Mouse (Mus musculus): ENCODE data around the gene Fastkd2.

Fastkd2 gene

DNA sequence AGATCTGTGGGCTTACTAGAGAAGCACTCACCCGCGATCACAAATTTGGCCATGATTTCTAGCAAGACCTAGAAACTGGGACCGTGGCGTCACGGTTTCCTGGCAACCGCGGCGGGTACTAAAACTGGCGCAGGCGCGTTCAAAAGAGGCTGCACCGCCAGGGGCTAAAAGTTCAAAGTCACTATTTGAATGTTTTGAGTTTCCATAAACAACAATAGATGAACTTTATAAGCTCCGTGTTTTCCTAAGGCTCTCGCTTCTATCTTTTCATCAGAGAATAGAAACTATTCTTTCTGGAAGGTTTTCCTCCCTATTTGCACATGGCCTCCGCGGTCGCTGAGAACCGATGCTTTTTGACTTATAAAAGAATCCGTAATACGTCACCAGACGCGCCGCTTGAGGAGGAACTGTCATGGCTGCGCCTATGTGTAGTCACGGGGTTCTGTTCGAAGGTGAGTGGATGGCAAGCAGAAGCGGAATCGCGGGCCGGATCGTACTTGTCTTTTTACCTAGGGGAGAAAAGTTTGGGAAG is at the start of gene Fastkd2, which contains the start of gene Mdh1b:
Gene Fastkd2 (plus strand): TSS at position 375 of the 532 bp plus-strand sequence.
Gene Mdh1b (minus strand): TSS at position 79 of the 532 bp plus-strand sequence.
- DNase-seq: peak; percentile 79

DNA sequence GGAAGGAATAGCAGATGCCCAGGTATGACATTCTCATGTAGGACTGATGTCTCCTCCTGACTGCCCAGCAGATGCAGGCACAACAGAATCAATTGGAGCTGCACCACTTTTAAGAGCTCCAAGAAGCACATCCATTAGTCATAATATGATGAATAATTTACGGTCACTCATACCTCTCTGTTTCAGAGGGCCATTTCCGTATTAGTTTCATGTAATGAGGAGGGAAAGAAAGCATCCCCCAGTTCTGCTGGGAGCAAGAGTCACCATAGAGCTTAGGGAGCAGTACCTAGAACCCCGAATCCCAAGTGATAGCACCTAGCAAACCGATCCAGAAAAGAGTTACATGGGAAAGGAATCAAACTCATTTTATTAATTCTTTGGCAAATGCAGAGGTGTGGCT is 43.6 kb upstream of the Fastkd2 start, which contains the start of gene Dytn:
Gene Dytn (minus strand): TSS at position 101 of the 400 bp plus-strand sequence.
- no peak for DNase-seq

DNA sequence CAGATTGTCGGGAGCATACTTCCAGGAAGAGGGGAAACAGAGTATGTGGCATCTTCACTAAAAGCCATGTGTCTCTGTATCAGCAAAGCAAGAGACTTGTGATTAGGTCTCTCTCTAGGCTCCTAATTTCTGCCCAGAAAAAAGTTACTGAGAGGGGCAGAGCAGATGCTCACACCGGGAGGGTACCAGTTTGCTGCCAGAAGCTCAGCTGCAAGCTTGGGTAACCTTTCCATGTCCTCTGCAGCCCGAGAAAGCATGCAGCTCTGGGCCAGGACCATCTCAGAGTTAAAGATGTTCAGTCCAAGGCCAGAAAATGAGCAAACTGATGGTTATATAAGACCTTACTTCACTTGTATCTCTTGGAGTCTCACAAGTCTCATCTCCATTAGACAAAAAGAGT is 33.6 kb upstream of the Fastkd2 start:
- no peak for DNase-seq

DNA sequence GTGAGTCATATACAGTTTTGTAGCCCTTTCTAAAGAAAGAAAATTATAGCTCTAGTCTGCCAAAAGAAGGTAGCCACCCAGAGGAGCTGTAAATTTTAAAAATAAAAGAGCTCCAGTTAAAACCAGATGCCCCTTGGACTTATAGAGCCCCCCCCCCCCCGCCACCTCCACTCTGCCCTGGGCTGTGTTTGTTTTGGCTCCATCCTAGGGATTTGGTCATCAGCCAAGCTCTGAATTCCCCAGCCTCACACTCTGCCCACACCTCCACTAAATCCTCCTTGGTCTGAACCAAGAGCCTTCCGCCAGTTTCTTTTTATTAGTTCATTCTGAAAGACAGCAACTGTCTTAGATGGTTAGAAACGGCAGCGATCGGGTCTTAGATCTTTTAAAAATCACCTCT is 24.7 kb upstream of the Fastkd2 start:
- no peak for DNase-seq

DNA sequence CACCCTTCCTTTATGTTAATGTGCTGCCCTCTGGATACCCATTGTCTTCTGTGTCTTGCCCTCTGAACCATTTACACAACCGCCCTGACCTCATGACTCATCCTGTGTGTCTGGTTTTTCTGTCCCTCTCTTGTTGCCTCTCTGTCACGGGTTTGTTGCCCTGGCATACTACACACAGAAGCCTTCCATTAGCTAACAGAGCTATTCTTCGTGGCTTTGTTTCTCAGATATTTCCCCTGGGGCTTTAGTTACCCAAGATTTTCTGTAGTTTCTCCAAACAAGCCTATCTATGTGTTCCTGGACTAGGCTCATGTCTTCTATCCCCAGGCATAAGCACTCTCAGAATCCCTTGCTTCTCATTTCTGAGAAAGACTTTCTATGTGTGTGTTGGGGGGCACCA is 21.5 kb upstream of the Fastkd2 start:
- no peak for DNase-seq

DNA sequence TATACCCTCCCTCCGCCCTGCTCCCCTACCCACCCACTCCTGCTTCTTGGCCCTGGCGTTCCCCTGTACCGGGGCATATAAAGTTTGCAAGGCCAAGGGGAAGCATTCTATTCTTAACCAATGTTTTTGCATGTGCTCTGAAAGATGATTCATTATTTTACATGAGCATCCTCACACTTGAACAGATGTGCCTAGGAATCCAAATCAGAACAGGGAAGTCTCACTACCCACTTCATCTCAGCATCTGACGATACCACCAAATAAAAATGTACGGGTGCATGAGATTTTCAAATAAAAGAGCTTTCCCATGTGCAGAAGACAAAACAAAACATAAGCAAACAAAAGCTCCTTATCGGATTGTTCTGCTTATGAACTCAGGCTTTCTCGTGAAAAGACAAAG is 10.3 kb upstream of the Fastkd2 start:
- no peak for DNase-seq

DNA sequence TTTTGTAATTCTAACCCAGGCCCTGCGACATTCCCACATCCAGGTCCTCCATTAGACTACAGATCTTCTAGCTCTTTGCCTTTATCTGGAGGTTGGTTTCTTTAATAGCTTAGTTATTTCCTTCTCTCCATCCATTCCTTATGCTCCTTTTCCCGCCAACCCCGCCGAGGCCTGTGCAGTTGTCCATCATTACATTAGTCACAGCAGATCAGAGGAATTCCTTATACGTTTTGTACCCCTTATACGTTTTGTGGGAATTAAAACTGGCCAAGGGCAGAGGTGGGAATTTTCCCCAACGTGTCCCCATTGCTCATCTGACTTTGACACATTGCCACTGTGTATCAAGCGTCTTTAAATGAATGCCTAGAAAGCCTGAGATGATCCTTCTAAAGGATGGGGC is 618 bp upstream of the Fastkd2 start:
- peak in 1 of 2 experiments; percentile 5 for DNase-seq

DNA sequence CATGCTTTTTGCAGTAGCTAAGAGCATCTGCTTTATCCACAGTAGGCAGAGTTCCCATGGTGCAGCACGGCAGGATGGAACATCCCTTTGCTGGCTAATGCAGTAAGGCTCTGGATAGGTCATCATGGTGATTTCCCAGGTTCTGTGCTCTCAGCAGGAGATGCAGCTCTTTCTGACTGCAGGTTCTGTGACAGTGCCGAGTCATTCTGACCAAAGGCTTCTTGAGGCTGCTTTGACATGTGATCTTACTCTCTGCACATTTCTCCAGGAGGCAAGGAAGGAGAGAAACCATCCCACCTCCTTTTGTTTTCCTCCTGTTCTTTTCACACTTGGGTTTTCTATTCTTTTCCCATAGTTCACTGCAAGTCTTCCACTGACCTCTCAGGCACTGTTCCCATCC is 25.6 kb downstream of the Fastkd2 start:
- DNase-seq: no peak

DNA sequence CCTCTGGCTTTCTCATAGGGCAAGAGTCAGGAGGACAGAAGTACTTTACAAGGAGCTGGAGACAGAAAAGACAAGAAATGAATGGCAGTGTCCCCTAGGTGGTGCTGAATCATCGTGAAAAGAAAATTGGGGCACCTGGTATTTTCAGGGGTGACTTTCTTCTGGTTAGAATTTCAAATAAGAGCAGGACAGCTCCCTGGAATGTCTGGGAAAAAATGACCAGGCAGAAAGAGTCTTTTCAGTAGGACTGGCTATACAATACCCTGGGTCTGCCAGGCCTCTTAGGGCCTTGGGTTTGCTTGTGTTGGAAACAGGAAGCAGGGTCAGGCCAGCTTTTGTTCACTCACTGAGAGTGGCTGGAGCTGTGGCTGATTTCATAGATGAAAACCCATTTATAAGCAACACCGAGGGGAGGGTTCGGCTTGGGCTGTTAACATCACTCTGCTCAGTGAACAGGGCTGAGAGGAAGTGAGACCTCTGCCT is 32.8 kb downstream of the Fastkd2 start:
- DNase-seq: no peak

DNA sequence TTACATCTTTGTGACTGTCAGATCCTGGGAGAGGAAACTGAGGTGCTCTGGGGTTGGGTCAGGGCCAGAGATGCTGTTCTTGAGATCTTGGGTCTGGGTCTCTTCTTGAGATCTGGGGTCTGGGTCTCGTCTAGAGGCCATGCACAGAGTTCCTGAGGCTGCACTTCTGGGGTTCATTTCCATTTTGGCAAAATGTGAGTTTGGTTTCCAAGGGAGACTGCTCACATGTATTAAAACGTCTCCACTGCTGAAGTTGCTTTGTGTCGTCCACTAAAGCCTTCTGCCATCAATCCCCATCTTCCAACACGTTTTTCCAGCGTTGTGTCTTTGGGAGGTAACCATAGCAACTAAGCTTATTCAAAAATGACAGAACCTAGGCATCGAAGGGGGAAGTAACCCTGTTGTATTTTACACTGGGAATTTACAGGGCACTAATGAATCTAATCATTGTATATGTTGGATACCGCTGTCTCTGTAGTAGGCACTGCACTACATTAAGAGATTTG is 33.5 kb downstream of the Fastkd2 start:
- no peak for DNase-seq

DNA sequence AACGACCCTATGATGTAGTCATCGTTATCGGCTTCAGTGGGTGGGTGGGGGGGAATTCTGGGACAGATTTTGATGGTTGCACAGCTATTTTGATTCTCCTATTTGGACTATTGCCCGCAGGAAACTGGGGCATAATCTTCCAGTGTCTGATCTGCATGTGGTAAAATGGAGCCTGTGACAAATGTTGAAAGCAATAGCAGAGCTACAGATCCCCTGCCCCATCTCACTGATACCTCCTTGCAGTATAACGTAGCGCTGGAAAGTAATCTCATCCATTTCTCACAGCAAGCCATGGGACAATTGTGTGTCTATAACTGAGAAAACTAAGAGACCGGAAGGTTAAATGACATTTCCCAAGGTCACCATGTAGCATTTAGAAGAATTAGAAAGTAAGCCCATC is 34.0 kb downstream of the Fastkd2 start:
- DNase-seq: no peak

DNA sequence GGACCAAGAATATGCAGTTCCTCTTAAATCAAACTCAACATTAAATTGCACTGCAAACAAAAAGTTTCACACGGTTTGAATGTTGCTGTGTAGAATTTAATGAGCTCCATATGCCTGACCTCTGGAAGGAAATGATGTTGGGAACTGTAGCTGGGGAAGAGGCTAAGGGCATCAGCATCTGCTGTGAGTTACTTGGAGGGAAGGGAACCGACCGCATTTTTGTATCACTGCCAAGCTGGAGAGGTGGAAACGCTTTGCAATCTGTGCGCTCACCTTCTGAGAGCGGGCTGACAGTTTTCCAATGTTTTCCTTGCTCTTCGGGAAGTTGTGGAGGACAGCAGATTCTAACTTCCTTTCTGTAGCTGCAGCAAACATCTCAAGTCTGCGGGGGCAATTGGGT is 37.7 kb downstream of the Fastkd2 start:
- DNase-seq: no peak

DNA sequence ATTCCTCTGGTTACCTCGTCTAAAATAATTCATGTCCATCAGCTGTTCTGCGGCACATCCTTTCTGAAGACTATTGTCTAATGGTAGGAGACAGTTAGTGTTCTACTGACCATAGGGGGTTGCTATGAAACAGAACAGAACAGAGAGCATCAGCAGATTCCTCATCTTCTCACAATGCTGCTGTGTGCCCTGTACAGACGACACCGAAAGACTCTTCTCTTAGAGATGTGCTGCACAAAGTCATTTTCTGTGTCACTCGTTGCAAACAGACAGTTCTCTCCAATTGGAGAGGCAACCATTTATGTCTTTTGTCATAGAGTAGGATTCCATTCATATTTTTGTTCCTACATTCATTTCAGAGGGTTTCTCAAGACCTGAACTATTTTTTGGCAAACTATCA is 38.8 kb downstream of the Fastkd2 start, which contains the start of gene 4933402D24Rik:
Gene 4933402D24Rik (minus strand): TSS at position 101 of the 400 bp plus-strand sequence.
- DNase-seq: no peak

DNA sequence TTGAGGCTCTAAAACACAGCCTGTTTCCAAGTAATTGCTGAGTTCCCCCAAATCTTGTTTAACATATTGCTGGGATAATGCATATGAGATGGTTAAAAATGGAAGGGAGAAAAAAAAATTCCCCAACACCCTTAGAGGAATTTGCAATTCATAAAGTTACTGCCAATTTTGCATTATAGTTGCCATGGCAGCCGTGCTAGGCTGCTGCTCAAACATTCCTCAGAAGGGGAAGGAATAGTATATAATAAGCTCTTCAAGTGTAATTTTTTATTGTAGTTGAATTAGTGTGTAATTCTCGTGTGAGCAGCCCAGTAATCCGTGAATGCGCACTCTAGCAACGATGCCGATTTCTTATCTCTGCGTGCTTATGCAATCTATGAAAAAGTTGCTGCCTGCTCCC is 39.9 kb downstream of the Fastkd2 start:
- DNase-seq: no peak

DNA sequence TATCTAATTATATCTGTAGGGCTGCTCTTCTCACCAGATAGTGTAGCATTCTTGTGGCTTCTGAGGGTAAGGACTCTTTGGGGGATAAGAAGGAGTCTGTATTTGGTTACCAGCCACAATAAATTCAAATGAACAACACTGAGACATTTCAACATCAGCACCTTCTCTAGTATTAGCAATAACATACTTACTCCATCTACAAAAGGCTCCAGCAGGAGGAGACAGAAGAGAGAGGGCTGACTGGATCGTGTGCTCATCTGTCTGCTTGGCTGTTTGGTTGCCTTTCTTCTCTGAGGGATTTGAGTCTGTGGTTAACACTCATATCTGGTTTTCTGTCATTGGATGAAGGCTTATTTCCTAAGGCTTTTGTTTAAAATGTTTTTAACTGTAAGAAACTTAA is 46.0 kb downstream of the Fastkd2 start:
- no peak for DNase-seq

DNA sequence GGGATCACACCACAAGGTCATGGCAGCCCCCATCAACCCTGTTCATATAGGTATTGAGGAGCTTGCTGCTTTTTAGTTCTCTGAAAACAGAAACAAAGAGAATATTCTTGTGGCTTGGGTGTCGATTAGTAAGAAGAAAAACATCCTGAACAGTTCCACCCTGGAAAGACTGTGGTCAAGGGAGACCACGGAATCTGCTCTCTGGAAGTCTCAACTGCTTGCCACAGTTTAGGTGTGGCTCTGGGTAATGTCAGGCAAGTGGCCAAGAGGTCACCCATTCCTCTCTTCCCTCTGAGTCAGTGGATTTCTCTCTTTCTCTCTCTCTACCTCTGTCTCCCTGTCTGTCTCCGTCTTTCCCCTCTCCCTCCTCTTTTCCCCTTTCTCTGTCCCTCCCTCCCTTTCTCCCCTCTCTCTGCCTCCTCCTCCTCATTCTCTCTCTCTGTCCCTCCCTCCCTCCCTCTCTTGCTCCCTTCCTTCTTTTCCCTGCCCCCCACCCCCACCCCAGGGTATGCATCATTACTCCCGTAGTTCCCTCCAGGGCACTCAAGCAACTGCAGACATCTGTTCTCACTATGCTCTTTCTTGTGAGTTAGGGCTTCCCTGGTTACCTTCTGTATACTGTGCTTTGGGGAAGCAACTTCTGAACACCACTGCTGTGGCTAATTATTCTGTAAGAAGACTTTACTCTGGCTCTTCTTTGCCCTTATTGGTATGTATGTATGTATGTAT is 46.7 kb downstream of the Fastkd2 start:
- DNase-seq: no peak

DNA sequence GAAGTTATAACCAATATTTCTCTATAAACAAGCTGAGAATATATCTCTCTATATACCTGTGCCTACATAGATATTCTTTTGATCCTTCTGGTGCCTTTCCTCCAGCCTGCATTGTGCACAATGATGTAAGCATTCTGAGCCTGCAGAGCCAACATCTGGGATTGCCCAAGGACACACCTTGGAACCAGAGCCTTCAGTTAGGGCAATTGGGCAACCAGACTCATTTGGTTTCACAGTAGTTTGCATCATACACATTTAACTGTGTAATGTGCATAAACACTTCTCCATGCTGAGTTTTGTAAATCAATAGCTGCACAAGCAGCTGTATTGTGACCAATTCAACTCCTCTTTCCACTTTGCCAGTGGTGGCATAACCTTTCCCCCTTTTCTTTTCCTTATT is 63.9 kb downstream of the Fastkd2 start:
- DNase-seq: no peak

Measured in thymus, postnatal 36 days (tissue).